Mouse (Mus musculus): ENCODE data around the gene Fggy. TPM values are rescaled to one million over a fixed set of nuclear protein-coding genes. Genes with fewer than 3 reads are reported as not detected.
A peak's percentile ranks its signal among the peaks of the same experiment; 100 is the strongest.

Gene Fggy
- total RNA-seq, 2 experiments from 2014 or later = 14.9 to 16.2 TPM

GRCm38 (mm10) chr4:95821906-95822579 lies 264.7 kb downstream of the Fggy start:
- intact Hi-C loops (cut with DNase I) = no loop called here
- no peak for DNase-seq (ENCODE audit: low spot score in 2 of 2)

GRCm38 (mm10) chr4:95828164-95828563 lies 270.9 kb downstream of the Fggy start:
- intact Hi-C loops (cut with DNase I) = no loop called here

GRCm38 (mm10) chr4:95830320-95830719 lies 273.0 kb downstream of the Fggy start:
- intact Hi-C loops (cut with DNase I) = no loop called here
- no peak for DNase-seq (ENCODE audit: low spot score in 2 of 2)

More at GRCm38 (mm10) chr4:95828164-95828563, 270.9 kb downstream of the Fggy start:
- no peak for DNase-seq (ENCODE audit: low spot score in 2 of 2)

GRCm38 (mm10) chr4:95839860-95840259 lies 282.6 kb downstream of the Fggy start:
- intact Hi-C loops (cut with DNase I) = no loop called here
- DNase-seq (ENCODE audit: low spot score in 2 of 2) = no peak

GRCm38 (mm10) chr4:95840389-95841053 lies 283.2 kb downstream of the Fggy start:
- no peak for DNase-seq (ENCODE audit: low spot score in 2 of 2)
- intact Hi-C loops (cut with DNase I) = no loop called here

- DNase-seq (ENCODE audit: low spot score in 2 of 2) = no peak
These were observed 288.8 kb downstream of the Fggy start for GRCm38 (mm10) chr4:95845981-95846617.

GRCm38 (mm10) chr4:95847219-95847618 lies 289.9 kb downstream of the Fggy start:
- intact Hi-C loops (cut with DNase I) = no loop called here
- no peak for DNase-seq (ENCODE audit: low spot score in 2 of 2)

More at GRCm38 (mm10) chr4:95845981-95846617, 288.8 kb downstream of the Fggy start:
- intact Hi-C loops (cut with DNase I) = no loop called here

- intact Hi-C loops (cut with DNase I) = no loop called here
- DNase-seq (ENCODE audit: low spot score in 2 of 2) = no peak
These were observed 290.4 kb downstream of the Fggy start for GRCm38 (mm10) chr4:95847664-95848063.

GRCm38 (mm10) chr4:95849497-95849896 lies 292.2 kb downstream of the Fggy start:
- no peak for DNase-seq (ENCODE audit: low spot score in 2 of 2)
- intact Hi-C loops (cut with DNase I) = no loop called here

GRCm38 (mm10) chr4:95850044-95850739 lies 292.9 kb downstream of the Fggy start:
- DNase-seq (ENCODE audit: low spot score in 2 of 2) = no peak
- intact Hi-C loops (cut with DNase I) = no loop called here

- no peak for DNase-seq (ENCODE audit: low spot score in 2 of 2)
These were observed 294.9 kb downstream of the Fggy start for GRCm38 (mm10) chr4:95852257-95852656.

GRCm38 (mm10) chr4:95856008-95856407 lies 298.7 kb downstream of the Fggy start:
- DNase-seq (ENCODE audit: low spot score in 2 of 2) = no peak
- intact Hi-C loops (cut with DNase I) = no loop called here

More at GRCm38 (mm10) chr4:95852257-95852656, 294.9 kb downstream of the Fggy start:
- intact Hi-C loops (cut with DNase I) = no loop called here

GRCm38 (mm10) chr4:95860601-95861000 lies 303.3 kb downstream of the Fggy start:
- intact Hi-C loops (cut with DNase I) = no loop called here
- no peak for DNase-seq (ENCODE audit: low spot score in 2 of 2)

GRCm38 (mm10) chr4:95861074-95861473 lies 303.8 kb downstream of the Fggy start:
- intact Hi-C loops (cut with DNase I) = no loop called here
- no peak for DNase-seq (ENCODE audit: low spot score in 2 of 2)

- no peak for DNase-seq (ENCODE audit: low spot score in 2 of 2)
- intact Hi-C loops (cut with DNase I) = no loop called here
These were observed 304.4 kb downstream of the Fggy start for GRCm38 (mm10) chr4:95861741-95862155.

- no peak for DNase-seq (ENCODE audit: low spot score in 2 of 2)
- intact Hi-C loops (cut with DNase I) = no loop called here
These were observed 305.0 kb downstream of the Fggy start for GRCm38 (mm10) chr4:95862276-95862675.

- peak in 1 of 2 experiments; percentile 3 for DNase-seq (ENCODE audit: low spot score in 2 of 2)
- intact Hi-C loops (cut with DNase I) = no loop called here
These were observed 305.6 kb downstream of the Fggy start for GRCm38 (mm10) chr4:95862781-95863499.

GRCm38 (mm10) chr4:95863500-95863803 lies 306.1 kb downstream of the Fggy start:
- intact Hi-C loops (cut with DNase I) = no loop called here
- DNase-seq (ENCODE audit: low spot score in 2 of 2) = no peak

- intact Hi-C loops (cut with DNase I) = no loop called here
These were observed 307.9 kb downstream of the Fggy start for GRCm38 (mm10) chr4:95865251-95865650.

GRCm38 (mm10) chr4:95865882-95866281 lies 308.6 kb downstream of the Fggy start:
- intact Hi-C loops (cut with DNase I) = no loop called here
- no peak for DNase-seq (ENCODE audit: low spot score in 2 of 2)

More at GRCm38 (mm10) chr4:95865251-95865650, 307.9 kb downstream of the Fggy start:
- DNase-seq (ENCODE audit: low spot score in 2 of 2) = no peak

Data from left cerebral cortex, postnatal 25 days (tissue).